Mouse (Mus musculus) embryonic fibroblast, embryonic 13.5 days (primary cell): ENCODE data around the gene Fgf11. TPM values are rescaled to one million over a fixed set of nuclear protein-coding genes. Genes with fewer than 3 reads are reported as not detected.
A peak's percentile ranks its signal among the peaks of the same experiment; 100 is the strongest.

Experiments used
- H3K27ac ChIP-seq: 2 replicates; pipeline ENCODE4 v1.5.1; 2012; ENCODE audit warnings: low read length, control low read depth, inconsistent platforms; ENCODE audit not compliant: insufficient read depth
- H3K4me1 ChIP-seq: 2 replicates; pipeline ENCODE4 v1.6.1; 2011; ENCODE audit warnings: low read length; ENCODE audit not compliant: control insufficient read depth, insufficient read depth
- H3K4me3 ChIP-seq: 2 replicates; pipeline ENCODE4 v1.5.1; 2011; ENCODE audit warnings: mild to moderate bottlenecking, control low read depth, low read length; ENCODE audit not compliant: insufficient read depth
- CTCF ChIP-seq: IDR thresholded peaks from 2 replicates; pipeline ENCODE4 v1.5.1; 2011; ENCODE audit warnings: mild to moderate bottlenecking, control low read depth, low read length, moderate library complexity, borderline replicate concordance; ENCODE audit not compliant: insufficient read depth
- POLR2A ChIP-seq: IDR thresholded peaks from 2 replicates; pipeline ENCODE4 v1.6.1; 2011; ENCODE audit warnings: low read depth, mild to moderate bottlenecking, control low read depth, low read length, moderate library complexity
- polyA plus RNA-seq: library from polyadenylated mRNA; stranded (reverse); fragments of >200 nt; gene quantifications from 2 replicates; pipeline ENCODE4 v1.2.4, GENCODE M21; 2011; ENCODE audit warnings: low read depth; ENCODE audit not compliant: missing spikeins, insufficient read length

The Fgf11 gene
- polyA plus RNA-seq, 1 experiment: 2.5 TPM

DNA sequence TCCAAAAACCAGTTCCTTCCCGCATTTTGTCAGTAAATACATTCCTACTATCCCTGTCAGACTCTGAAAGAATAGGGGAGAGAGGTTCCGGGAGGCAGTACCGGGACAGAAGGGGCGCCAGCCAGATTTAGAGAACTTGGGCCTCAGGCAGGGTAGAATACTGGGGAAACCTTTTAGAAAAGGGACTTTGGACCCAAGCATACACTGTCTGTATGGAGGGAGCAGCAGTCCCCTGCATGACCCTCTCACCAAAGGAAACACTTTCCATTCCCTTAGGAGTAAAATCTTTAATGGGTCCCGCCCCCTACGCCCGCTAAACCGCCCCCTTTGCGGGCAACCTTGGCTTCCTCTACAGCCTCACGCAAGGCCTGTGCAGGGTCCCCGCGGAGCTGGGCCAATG is 1.7 kb upstream of the Fgf11 start:
- Histone ChIP-seq H3K27ac (no peak overlapping the region), H3K4me1 (peaks cover 7% of the 10 kb centered on the region), H3K4me3 (peak overlapping the region; percentile 12; the same call in 1 of the 2 replicates)
- TF ChIP-seq CTCF (no peak), POLR2A (no peak; the same call in 1 of the 2 replicates)

DNA sequence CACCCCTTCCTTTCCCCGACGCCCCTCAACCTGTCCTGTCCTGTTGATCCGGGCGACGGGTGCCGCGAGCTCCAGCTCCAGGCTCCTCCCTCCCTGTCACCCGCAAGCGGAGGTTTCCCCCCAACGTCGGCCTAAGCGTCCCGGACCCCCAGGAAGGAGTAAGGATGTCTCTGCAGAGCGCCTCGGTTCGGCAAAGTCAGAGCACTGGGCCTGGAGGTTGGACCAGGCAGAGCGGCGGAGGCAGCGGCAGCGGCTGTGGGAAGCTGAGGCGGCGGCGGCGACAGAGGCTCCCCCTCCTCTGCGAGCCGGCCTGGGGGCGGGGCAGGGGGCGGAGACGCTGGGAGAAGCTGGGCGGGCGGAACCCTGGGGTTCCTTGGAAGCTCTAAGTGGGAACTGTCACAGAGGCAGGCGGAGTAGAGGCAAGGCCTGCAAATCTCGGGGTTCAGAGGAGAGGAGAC is 1.0 kb upstream of the Fgf11 start:
- Histone ChIP-seq H3K27ac (no peak overlapping the region), H3K4me3 (peak overlapping the region; percentile 42), H3K4me1 (peaks cover 7% of the 10 kb centered on the region)
- no peak for TF ChIP-seq CTCF
- peak; percentile 64; the same call in 1 of the 2 replicates for TF ChIP-seq POLR2A

DNA sequence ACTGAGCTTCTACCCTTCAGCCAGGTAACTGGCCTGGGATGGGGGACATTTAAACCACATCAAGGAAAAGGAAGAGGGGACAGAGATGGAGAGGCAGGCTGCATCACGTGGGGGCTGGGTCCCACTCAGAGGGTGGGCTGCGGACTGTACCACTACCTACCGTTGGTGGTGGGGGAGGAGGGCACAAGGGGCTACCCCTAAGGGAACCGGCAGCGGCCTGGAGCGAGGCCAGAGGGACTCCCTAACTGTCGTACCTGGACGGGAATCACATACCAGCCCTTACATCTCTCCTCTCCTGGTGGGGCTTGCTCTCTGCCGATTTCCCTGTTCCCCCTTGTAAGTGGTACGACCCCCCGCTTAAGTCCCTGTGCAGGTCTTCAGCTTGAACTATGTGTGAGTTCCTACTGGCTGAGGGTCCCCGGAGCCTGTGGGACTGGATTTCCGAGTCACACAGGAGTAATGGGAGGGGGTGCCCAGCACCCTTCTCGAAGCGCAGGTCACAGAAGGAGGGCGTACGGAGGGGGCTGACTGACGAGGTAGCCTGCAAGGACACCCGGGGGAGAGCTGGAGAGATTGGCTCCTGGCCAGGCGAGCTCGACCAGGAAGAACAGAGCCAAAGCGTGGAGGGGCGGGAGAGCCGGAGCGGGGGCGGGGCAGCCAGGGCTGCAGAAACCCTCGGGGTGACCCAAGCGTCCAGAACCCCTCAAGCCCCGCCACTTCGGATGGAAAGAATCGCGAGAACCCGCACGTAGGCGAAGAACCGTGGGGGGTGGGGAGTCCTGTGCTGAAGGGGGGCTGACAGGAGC is 1.1 kb downstream of the Fgf11 start:
- Histone ChIP-seq H3K27ac (no peak overlapping the region), H3K4me3 (0 out of 2 replicates have a peak overlapping the region, but pooled peaks have one; percentile 2), H3K4me1 (peaks cover 7% of the 10 kb centered on the region)
- no peak for TF ChIP-seq CTCF
- no peak for TF ChIP-seq POLR2A

DNA sequence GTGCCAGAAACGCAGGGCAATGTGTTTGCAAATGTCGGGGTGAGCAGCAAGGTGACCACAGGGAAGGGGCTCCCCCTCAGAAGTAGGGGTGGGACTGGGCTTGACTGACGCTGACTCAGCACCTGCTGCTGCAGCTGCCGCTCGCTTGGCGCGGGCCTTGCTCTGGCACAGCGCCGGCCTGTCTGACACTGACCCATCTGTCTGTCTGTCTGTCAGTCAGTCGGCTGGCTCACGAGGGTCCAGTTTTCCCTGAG is 1.6 kb downstream of the Fgf11 start:
- TF ChIP-seq POLR2A: no peak
- no peak for TF ChIP-seq CTCF
- Histone ChIP-seq H3K27ac (no peak overlapping the region), H3K4me1 (peaks cover 7% of the 10 kb centered on the region), H3K4me3 (no peak overlapping the region)

DNA sequence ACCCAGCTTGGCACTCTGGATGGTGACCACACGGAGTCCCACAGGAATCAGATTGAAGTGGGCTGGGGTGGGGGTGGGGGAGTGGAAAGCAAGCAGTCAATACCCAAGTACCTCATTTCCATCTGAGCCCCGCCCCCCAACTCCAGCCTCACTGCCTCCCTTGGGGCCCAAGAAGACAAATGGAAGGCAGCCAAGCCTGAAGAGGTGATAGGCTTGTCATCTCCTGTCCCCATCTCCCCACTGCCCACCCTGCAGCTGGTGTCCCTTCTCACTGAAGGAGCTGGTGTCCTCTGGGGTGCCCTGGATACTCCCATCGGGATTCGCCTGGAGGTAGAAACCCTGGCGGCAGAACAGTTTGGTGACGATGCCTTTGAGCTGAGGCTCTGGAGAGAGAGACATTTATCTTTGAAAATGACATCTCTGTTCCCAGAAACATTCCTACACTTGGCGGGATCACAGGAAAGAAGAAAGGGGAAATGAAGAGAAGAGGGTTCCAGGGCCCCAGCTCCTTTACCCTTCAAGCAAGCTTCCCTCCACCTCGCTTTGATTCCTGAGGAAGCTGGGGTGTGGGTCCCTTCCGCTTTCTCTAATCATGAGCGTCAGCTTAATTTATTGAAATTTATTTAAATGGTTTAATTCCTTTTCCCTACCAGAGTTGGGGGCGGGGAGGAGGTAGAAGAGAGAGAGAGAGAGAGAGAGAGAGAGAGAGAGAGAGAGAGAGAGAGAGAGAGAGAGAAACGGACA is 2.1 kb downstream of the Fgf11 start:
- Histone ChIP-seq H3K27ac (no peak overlapping the region), H3K4me3 (no peak overlapping the region), H3K4me1 (peaks cover 7% of the 10 kb centered on the region)
- no peak for TF ChIP-seq POLR2A
- TF ChIP-seq CTCF: no peak

DNA sequence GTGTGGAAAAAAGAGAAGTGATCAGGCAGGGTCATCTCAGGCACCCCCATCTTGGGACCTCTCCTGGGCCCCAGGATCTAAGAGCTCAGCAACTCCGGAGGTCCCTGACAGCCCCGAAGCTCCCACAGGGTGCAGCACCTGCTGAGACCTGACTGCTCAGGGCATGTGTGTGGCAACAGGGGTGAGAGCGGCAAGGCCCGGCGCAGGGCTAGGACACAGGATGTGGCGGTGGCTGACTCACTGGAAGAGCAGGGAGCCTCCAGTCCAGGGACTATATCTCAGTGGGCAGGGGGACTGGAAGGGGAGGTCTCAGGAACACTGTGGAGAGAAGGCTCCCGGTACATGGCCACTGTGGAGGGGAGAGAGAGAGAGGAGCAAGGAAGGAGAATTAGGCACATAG is 3.7 kb downstream of the Fgf11 start:
- Histone ChIP-seq H3K4me1 (peaks cover 5% of the 10 kb centered on the region), H3K27ac (no peak overlapping the region), H3K4me3 (no peak overlapping the region)
- TF ChIP-seq POLR2A (no peak), CTCF (no peak)

DNA sequence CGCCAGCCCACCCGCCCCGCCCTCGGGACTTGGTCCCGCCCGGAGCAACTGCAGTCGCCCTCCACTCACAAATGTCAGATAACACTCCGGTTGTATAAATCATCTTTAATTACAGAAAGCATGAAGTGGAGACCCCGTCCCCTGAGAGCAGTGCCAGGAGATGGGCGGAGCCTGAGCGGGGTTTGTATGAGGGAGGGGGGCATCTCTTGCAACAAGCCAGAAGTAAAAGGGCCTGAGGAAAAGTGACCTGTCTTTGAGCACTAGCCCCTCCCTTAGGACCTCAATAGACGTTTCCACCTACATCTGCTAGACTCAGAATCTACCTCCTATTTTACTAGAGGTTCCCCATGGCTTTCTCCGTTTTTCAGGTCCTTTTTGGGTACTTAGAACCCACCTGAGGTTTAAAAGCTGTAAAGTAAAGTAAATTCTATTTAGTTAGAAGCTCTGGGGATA is 5.6 kb downstream of the Fgf11 start:
- Histone ChIP-seq H3K27ac (no peak overlapping the region), H3K4me3 (peak overlapping the region; percentile 67; the same call in 1 of the 2 replicates), H3K4me1 (peaks cover 5% of the 10 kb centered on the region)
- no peak for TF ChIP-seq CTCF
- TF ChIP-seq POLR2A: no peak

DNA sequence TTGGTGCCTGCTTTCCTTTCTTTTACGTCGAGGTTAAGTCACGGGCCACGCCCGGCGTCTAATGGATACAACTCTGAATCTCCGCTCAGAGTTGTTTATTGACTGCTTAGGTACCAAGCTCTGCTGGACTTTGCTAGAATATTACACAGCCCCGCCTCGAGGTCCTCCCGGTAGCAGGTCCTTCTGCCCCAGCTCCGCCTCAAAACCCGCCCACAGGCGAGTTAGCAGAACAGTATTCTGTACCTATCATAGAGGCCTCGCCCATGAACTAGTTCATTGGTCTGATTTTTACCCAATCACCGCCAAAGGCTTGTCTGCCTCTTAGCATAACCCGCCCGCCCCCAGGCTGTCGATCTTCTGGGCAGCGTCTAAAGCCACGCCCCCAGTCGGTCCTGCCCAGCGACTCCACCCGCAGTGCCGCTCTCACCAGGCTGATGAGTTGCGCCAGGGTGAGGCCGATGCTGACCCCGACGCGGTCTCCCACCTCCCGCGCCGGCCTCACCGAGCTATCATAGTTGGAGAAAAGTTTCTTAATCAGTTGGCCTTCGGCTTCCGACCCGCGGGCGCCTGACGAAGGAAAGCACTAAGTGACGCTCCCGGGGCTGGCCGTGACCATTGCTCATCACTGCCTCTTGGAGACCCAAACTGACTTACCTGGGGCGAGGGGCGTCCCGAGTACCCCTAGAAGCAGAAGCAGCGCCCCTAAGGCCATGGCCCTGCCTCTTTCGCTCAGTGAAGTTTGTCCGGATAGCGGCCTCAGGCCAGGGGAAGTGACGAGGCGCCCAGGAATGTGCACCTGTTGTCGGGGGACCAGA is 6.3 kb downstream of the Fgf11 start, which contains the start of gene Chrnb1:
Gene Chrnb1 (minus strand): TSS at position 776 of the 815 bp plus-strand sequence.
- Histone ChIP-seq H3K4me3 (peak within 1 kb of the TSS; percentile 67), H3K4me1 (peaks cover 4% of the 10 kb centered on the region), H3K27ac (no peak within 1 kb of the TSS)
- TF ChIP-seq POLR2A (peak; percentile 83), CTCF (no peak)

DNA sequence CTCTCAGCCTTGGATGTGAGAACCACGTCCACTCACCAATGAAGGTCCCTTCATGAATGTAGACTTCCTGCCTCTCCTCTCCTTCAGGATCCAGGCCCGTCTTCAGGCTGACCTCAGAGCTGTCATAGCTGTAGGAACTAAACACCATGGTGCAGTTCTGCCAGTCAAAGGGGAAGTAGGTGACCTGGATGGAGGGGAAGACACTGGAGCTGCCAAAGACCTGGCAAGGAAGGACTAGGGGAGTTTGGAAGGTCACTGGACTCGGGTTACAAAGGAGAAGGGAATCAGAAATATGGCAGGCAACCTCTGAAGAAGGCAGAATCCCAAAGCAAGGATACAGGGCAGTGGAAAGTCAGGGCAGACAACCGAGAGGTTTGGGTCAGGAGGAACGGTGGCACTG is 8.2 kb downstream of the Fgf11 start:
- no peak overlapping the region for H3K4me3 ChIP-seq
- TF ChIP-seq CTCF (no peak), POLR2A (no peak)
- no peak overlapping the region for H3K27ac ChIP-seq
- H3K4me1 ChIP-seq: no peaks in the 10 kb centered on the region
